Mouse (Mus musculus) heart, embryonic 16.5 days (tissue): ENCODE measurements around the gene Rsrp1. TPM values are rescaled to one million over a fixed set of nuclear protein-coding genes. Genes with fewer than 3 reads are reported as not detected.

Experiments
- ATAC-seq: fragments of 200-750 bp; cut with Nextera tagmentation; replicated peaks from 2 replicates; pipeline ENCODE4 v1.8.0; 2017; ENCODE audit warnings: moderate number of reproducible peaks; ENCODE audit not compliant: insufficient read depth, low FRiP score; ENCODE audit errors: extremely low read depth
- H3K27ac ChIP-seq: fragments of 300-500 bp; sonication (generic); 2 replicates; pipeline ENCODE4 v1.5.1; 2014; ENCODE audit warnings: mild to moderate bottlenecking, low read length, control low read depth, moderate library complexity
- H3K27me3 ChIP-seq: fragments of 300-500 bp; sonication (generic); 2 replicates; pipeline ENCODE4 v1.6.1; 2014; ENCODE audit warnings: low read length, mixed read lengths; ENCODE audit not compliant: control insufficient read depth, insufficient read depth
- H3K36me3 ChIP-seq: fragments of 300-500 bp; sonication (generic); 2 replicates; pipeline ENCODE4 v1.6.1; 2014; ENCODE audit not compliant: control insufficient read depth, insufficient read depth
- H3K4me1 ChIP-seq: fragments of 300-500 bp; sonication (generic); 2 replicates; pipeline ENCODE4 v1.6.1; 2014; ENCODE audit warnings: low read length, mixed read lengths; ENCODE audit not compliant: control insufficient read depth, insufficient read depth
- H3K4me2 ChIP-seq: fragments of 300-500 bp; sonication (generic); 2 replicates; pipeline ENCODE4 v1.6.1; 2014; ENCODE audit warnings: low read depth, mild to moderate bottlenecking, control low read depth, low read length
- H3K4me3 ChIP-seq: fragments of 300-500 bp; sonication (generic); 2 replicates; pipeline ENCODE4 v1.5.1; 2014; ENCODE audit warnings: mild to moderate bottlenecking, control low read depth, low read length
- H3K9ac ChIP-seq: fragments of 300-500 bp; sonication (generic); 2 replicates; pipeline ENCODE4 v1.6.1; 2014; ENCODE audit warnings: low read length, control low read depth
- H3K9me3 ChIP-seq: fragments of 300-500 bp; sonication (generic); replicated peaks from 2 replicates; pipeline ENCODE4 v1.6.1; 2016; ENCODE audit warnings: low read length; ENCODE audit not compliant: control insufficient read depth
- WGBS: fragments of 180-500 bp; shearing (Covaris S2); extraction: QIAGEN DNeasy Blood & Tissue Kit; methylation state at CpG from one replicate; pipeline ENCODE4 v1.1.7; 2014; 5-methylcytosine and 5-hydroxymethylcytosine counted together
- polyA plus RNA-seq: library from polyadenylated mRNA; unstranded; fragments of >200 nt; fragmentation: Nextera tagmentation; extraction: Ambion mirVana; gene quantifications from 2 replicates; pipeline ENCODE4 v1.2.1, GENCODE M21; 2015

Rsrp1 gene
- polyA plus RNA-seq, 1 experiment from 2014 or later = 472 TPM

DNA sequence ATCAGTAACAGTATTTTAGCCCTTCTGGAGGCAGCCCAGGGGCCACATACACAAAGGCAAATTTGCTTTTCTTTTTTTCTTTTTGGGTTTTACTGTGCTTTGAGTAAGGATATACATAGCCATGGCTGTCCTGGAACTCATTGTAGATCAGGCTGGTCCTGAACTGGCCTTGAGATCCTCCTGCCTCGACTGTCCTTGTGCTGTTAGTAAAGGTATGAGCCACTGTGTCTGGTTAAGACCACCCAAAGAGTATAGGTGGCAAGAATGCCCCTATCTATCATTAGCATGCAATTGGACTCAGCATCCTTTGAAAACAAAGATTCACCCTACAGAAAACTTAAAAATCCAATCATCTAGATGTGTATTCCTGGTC is 5.1 kb downstream of the Rsrp1 start:
- WGBS = 80% methylated on average over 1 of the region's 1 CpGs
- H3K36me3 ChIP-seq = peaks cover 35% of the 10 kb centered on the region

DNA sequence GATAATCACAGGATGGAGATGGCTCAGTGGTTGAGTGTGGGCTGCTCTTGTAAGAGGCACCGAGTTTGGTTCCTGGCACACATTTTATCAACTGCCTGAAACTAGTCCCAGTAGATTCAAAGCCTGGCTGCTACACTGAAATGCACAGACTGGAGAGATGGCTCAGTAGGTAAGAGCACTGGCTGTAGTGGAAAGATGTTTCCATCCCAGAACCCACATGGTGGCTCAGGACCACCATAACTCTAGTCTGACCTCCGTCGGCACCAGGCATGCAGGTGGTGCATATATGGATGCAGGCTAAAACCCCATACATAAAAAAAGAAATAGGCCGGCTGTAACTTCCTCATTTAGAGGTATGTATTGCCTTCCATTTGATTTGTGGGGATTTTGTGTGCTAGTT is 6.1 kb downstream of the Rsrp1 start:
- peaks cover 44% of the 10 kb centered on the region for H3K36me3 ChIP-seq
- no peak for ATAC-seq
- WGBS = 78% methylated on average over 4 of the region's 4 CpGs

More for the DNA sequence above, 5.1 kb downstream of the Rsrp1 start:
- Histone ChIP-seq H3K9ac (no peak overlapping the region), H3K4me1 (peaks cover 25% of the 10 kb centered on the region), H3K27ac (no peak overlapping the region), H3K4me2 (no peak overlapping the region), H3K27me3 (no peaks in the 10 kb centered on the region), H3K4me3 (no peak overlapping the region), H3K9me3 (no peaks in the 10 kb centered on the region)
- no peak for ATAC-seq

DNA sequence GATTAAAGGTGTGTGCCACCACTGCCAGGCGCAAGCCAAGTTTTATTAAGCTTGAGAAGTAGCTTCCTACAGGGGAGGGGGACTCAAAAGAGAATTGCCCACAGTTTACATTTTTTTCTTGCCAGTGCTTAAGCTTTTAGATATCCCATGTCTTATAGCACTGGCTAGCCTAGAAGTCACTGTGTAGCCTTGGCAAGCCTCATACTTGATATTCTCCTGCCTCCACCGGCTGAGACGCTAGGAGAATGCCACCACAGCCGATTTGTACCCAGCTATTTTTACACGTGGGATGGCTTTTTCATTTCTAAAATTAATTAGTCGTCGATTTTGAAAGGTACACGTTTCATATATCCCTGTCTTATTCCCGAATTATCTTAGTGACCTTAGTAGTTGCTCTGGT is 6.8 kb downstream of the Rsrp1 start:
- Histone ChIP-seq H3K27me3 (no peaks in the 10 kb centered on the region), H3K9me3 (no peaks in the 10 kb centered on the region), H3K36me3 (peaks cover 49% of the 10 kb centered on the region), H3K4me2 (peak overlapping the region; percentile 66), H3K4me1 (peaks cover 24% of the 10 kb centered on the region), H3K27ac (peak overlapping the region; percentile 66), H3K9ac (peak overlapping the region; percentile 53), H3K4me3 (peak overlapping the region; percentile 86)
- ATAC-seq = no peak; the same call in 1 of the 2 replicates
- WGBS = 18% methylated on average over 9 of the region's 9 CpGs

More for the DNA sequence above, 6.1 kb downstream of the Rsrp1 start:
- peaks cover 25% of the 10 kb centered on the region for H3K4me1 ChIP-seq
- no peak overlapping the region for H3K4me3 ChIP-seq
- H3K9ac ChIP-seq = no peak overlapping the region
- no peak overlapping the region for H3K27ac ChIP-seq
- H3K9me3 ChIP-seq = no peaks in the 10 kb centered on the region
- H3K27me3 ChIP-seq = no peaks in the 10 kb centered on the region
- H3K4me2 ChIP-seq = no peak overlapping the region

DNA sequence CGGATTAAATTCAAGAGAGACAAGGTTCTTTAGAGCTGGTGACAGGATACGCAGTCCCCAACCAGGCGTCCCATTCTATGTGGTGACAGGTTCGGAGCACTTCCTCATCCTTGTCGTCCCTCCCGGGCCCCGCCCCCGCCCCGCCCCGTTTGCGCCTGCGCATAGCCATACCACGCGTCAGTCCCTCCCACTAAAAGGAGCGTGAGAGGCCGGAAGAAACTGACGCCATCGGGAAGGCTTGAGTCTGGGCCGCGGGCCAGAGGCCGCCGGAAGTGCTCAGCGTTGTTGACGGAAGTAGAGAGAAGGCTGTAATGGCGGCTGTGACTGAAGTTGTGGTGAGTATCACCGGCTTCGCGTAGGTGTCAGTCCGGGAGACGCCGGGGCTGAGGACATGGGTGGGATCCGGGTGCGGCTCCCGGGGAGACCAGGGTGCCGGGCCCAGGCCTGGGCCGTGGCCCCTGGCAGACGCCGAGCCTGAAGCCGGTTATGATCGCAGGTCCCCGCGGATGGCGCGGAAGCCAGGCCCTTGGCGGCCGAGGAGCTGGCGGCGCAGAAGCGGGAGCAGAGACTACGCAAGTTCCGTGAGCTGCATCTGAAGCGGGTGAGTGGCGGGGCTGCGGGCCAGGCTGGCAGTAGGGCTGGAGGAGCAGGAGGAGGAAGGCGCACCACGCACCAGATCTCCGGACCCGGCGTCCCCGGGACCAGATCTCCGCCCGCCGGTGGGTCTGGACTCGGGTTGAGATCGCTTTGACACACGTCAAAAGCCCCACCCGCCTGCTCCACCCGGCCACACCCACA is 7.5 kb downstream of the Rsrp1 start, which contains the start of gene Syf2:
Gene Syf2, plus strand, starts transcription at position 215 of the 798 bp plus-strand sequence.
- WGBS = under 1% methylated on average over 68 of the region's 68 CpGs
- Histone ChIP-seq H3K36me3 (peaks cover 49% of the 10 kb centered on the region), H3K4me2 (peak within 1 kb of the TSS; percentile 87), H3K9ac (peak within 1 kb of the TSS; percentile 87), H3K9me3 (no peaks in the 10 kb centered on the region), H3K4me1 (peaks cover 17% of the 10 kb centered on the region), H3K27me3 (no peaks in the 10 kb centered on the region), H3K27ac (peak within 1 kb of the TSS; percentile 81), H3K4me3 (peak within 1 kb of the TSS; percentile 86)
- ATAC-seq = peak; percentile 94

DNA sequence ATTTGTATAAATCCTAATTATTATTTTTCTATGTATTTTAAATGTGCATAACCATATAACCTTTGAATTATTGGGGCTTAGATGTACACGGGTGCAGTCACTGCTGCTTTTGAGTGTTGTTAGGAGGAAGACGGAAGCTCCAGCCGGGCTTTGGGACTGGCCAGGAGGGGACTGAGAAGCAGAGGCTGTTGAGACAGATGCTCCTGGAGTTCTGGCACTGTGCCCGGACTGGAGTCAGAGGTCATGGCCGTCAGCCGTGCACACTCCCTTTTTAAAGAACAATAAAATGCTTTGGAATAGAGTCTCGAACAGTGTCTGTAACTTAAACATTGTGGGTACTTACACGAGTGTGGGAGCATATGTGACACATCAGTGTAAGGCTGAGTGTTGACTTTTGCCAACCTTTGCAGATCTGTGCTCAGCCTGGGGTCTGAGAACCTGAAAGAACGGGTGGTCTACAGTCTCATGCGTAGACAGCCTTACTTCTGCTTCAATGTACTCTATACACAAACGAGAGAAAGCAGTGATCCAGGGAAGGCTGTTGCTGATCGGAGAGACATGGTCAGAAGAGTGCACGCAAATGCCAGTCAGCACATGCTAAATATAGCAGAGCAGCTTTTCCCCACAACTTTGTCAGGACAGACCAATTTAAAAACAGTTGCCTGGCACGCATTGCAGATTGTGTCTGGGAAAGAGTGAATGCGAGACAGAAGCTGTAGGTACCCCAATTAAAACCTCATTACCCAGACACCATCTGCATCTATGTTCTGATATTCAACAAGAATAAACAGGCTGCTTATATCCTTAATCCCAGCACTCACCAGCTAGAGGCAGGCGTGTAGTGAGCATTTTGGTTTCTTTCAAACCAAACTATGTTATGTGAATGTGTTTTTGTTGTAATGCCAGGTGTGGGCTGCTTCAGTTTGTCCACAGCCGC is 14.1 kb downstream of the Rsrp1 start:
- H3K4me3 ChIP-seq = peak overlapping the region; percentile 5

DNA sequence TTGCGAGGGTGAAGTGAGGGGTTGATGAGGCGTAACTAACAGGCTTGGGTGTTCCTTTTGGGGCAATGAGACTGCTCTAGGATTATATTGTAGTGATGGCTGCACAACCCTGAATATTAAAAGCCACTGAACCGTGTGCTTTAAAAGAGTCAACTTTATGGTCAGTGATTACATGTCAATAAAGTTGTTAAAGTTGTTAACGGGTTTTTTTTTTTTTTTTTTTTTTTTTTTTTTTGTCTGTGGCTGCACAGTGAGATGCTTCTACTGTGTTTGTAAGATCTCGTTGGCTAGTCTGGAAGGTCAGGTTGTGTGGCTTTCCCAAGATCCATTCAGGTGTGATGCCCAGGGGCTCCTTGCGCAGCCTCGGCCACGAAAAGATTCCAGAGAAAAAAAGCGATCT is 16.5 kb downstream of the Rsrp1 start:
- Histone ChIP-seq H3K4me1 (peaks cover 7% of the 10 kb centered on the region), H3K9ac (no peak overlapping the region), H3K9me3 (no peaks in the 10 kb centered on the region), H3K4me3 (no peak overlapping the region), H3K36me3 (peaks cover 20% of the 10 kb centered on the region), H3K27ac (no peak overlapping the region), H3K27me3 (0 out of 2 replicates have a peak, but pooled peaks cover 3% of the 10 kb centered on the region), H3K4me2 (0 out of 2 replicates have a peak overlapping the region, but pooled peaks have one; percentile 10)
- no peak for ATAC-seq
- WGBS = 63% methylated on average over 9 of the region's 9 CpGs

More for the DNA sequence above, 14.1 kb downstream of the Rsrp1 start:
- Histone ChIP-seq H3K27ac (peak overlapping the region; percentile 86), H3K27me3 (no peaks in the 10 kb centered on the region), H3K36me3 (peaks cover 37% of the 10 kb centered on the region), H3K4me1 (peaks cover 7% of the 10 kb centered on the region), H3K9ac (peak overlapping the region; percentile 56), H3K9me3 (no peaks in the 10 kb centered on the region), H3K4me2 (peak overlapping the region; percentile 52)
- peak; percentile 84 for ATAC-seq
- WGBS = 33% methylated on average over 17 of the region's 17 CpGs

DNA sequence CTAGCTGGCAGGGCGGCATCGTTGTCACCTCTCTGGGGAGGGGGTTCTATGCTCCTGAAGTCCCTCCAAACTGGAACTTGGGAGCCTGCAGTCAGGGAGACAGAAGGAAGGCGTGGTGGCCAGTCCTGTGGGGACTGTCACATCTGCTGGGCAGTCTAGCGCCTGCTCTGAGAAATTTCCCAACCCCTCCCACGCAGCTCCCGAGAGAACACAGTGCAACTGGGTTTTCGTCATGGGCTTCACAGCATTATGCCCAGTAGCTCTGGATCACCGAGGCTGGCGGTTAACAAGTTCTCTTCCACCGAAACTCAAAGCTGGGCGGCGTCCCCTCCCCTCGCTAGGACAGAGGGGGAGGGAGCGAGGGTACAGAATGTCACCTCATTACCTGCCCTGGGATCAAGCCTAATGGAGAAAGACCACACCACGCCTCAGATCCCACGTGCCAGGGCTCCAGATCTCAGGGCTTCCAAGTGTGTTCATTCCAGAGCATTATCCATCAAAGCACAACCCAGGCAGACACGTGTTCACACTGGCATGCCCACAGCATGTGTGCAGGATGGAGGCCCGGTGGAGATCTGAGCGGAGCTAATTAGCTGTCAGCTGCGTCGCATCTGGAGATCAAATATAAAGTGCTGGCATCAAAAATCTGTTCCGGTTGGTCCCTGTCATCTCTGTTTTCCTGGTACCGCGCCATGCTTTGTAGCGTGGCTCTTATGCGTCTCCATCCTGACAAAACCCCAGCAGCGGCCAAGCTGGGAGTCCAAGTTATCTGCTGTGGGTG is 20.6 kb downstream of the Rsrp1 start:
- no peak overlapping the region; the same call in 1 of the 2 replicates for H3K4me2 ChIP-seq
- H3K9ac ChIP-seq = no peak overlapping the region; the same call in 1 of the 2 replicates
- WGBS = 39% methylated on average over 27 of the region's 27 CpGs
- peaks cover 9% of the 10 kb centered on the region for H3K27me3 ChIP-seq
- no peak overlapping the region for H3K4me3 ChIP-seq
- H3K9me3 ChIP-seq = no peaks in the 10 kb centered on the region
- H3K27ac ChIP-seq = no peak overlapping the region
- no peaks in the 10 kb centered on the region for H3K36me3 ChIP-seq
- no peak for ATAC-seq
- peaks cover 6% of the 10 kb centered on the region for H3K4me1 ChIP-seq

DNA sequence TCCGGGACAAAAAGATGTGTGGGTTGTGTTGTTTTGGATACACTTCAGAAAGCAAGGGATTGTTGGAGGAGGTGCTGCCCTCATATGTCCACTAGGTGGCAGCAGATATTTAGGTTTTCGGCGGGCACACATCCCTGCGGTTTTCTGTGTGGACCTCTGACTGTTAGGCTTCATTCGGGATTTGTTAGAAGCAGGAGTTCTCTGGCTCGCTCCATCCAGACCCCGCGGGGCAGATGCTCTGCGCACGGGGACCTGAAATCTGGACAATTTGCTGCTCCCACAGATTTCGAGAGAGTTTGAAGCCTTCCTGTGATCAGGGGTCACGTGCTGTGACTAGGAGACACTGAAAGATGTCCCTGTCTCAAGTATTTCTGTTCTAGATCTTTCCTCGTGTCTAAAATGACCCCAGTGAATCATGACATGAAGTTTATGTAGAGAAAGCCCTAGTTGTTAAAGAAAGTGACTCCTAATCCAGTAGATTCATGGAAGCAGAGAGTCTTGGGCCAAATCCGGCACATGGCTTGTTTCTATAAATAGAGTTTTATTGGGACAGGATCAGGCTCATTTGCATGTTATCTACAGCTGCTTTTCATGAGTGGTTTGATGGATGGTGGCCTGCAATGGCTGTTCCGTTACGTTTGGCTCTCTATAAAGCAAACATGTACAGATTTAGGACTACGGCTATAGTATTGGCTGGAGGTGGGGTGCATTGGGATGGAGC is 22.8 kb downstream of the Rsrp1 start:
- Histone ChIP-seq H3K27ac (peak overlapping the region; percentile 49), H3K36me3 (no peaks in the 10 kb centered on the region), H3K9me3 (no peaks in the 10 kb centered on the region), H3K9ac (peak overlapping the region; percentile 66; the same call in 1 of the 2 replicates), H3K4me2 (peak overlapping the region; percentile 77), H3K4me3 (peak overlapping the region; percentile 43), H3K27me3 (peaks cover 9% of the 10 kb centered on the region), H3K4me1 (peaks cover 14% of the 10 kb centered on the region)
- WGBS = 7% methylated on average over 17 of the region's 17 CpGs
- no peak for ATAC-seq
